Comparison of ENCODE assay signal across 9 mouse cellular contexts in genomic region chr5:133898025-133898598, GRCm38 (mm10).
DNase-seq lines count a peak whose midpoint lies in the region; ATAC-seq and TF ChIP-seq lines count a peak whose summit lies in the region.
"Had no signal": no experiment of that assay in that cellular context is flagged by ENCODE, and none has a peak within 500 bp of the region (broad histone marks: within the 10 kb centered on the region; RNA-seq: fewer than 3 reads in every experiment).

No protein-coding gene starts in this region.

- H3K4me3 ChIP-seq in forebrain, embryonic 13.5 days, result no peak overlapping the region
- H3K4me3 ChIP-seq: embryonic facial prominence, embryonic 12.5 days had no signal

- no peak overlapping the region for H3K27ac ChIP-seq in forebrain, embryonic 13.5 days
- H3K27ac ChIP-seq: embryonic facial prominence, embryonic 12.5 days had no signal

- H3K9ac ChIP-seq in forebrain, embryonic 13.5 days, result no peak overlapping the region
- H3K9ac ChIP-seq: embryonic facial prominence, embryonic 12.5 days had no signal

- no peaks in the 10 kb centered on the region for H3K36me3 ChIP-seq in forebrain, embryonic 13.5 days (ENCODE audit: poor library complexity, severe bottlenecking)
- H3K36me3 ChIP-seq: embryonic facial prominence, embryonic 12.5 days had no signal

- H3K27me3 ChIP-seq in Patski, result no peaks in the 10 kb centered on the region
- H3K27me3 ChIP-seq in forebrain, embryonic 13.5 days, result no peaks in the 10 kb centered on the region
- H3K27me3 ChIP-seq: embryonic facial prominence, embryonic 12.5 days had no signal

- TF ChIP-seq CTCF in Patski (IDR thresholded peaks at IDR 0.05), result peak; percentile 31

- POLR2A ChIA-PET in Patski (lab: Charles Lee), result no interaction called here

- peaks cover 2% of the 10 kb centered on the region; the same call in 1 of the 2 replicates for H3K9me3 ChIP-seq in forebrain, embryonic 13.5 days (replicated peaks)
- H3K9me3 ChIP-seq: embryonic facial prominence, embryonic 12.5 days had no signal

- in situ Hi-C loops in Patski (cut with MboI; ENCODE audit: low pct_unique_long_range_greater_than_20kb), result no loop called here

- WGBS in forebrain, embryonic 13.5 days, result 84% methylated on average over 4 of the region's 4 CpGs

- H3K4me1 ChIP-seq in forebrain, embryonic 13.5 days, result peaks cover 5% of the 10 kb centered on the region; the same call in 1 of the 2 replicates

- H3K4me2 ChIP-seq in forebrain, embryonic 13.5 days, result no peak overlapping the region
- H3K4me2 ChIP-seq: embryonic facial prominence, embryonic 12.5 days had no signal

- DNase-seq in adrenal gland, postnatal 10 days, result peak; percentile 4
- DNase-seq in adrenal gland, adult 8-10 months, result no peak
- peak; percentile 11 for DNase-seq in layer of hippocampus, adult 9-11 months
- no peak for DNase-seq in layer of hippocampus, adult 9-10 months (ENCODE audit: low spot score)
- no peak for DNase-seq in Patski (ENCODE audit: low read depth, low spot score)
- DNase-seq in spleen, postnatal 14 days (ENCODE audit: low spot score in 2 of 2), result no peak

- no peak for ATAC-seq in Patski
- ATAC-seq in forebrain, embryonic 13.5 days, result peak; percentile 59; the same call in 1 of the 2 replicates
- no peak for ATAC-seq in inflammation-experienced regulatory T-cells, adult 6 months

- CTCF ChIA-PET in Patski (lab: Charles Lee), result no interaction called here

Comparison
In these comparisons a context has a peak if more than half of its experiments do, and no peak if none do; other contexts are left out.
1. DNase-seq: peak in adrenal gland, postnatal 10 days (single experiment) and layer of hippocampus, adult 9-11 months (single experiment); none in adrenal gland, adult 8-10 months (single experiment), layer of hippocampus, adult 9-10 months (single experiment), Patski (single experiment) and spleen, postnatal 14 days (0 of 2).